Mouse (Mus musculus): ENCODE measurements at regions not wholly inside any gene's neighbourhood (a gene's known extent, or its start where the extent isn't known, plus 50 kb on each side); places are given as distances from the start of the nearest gene placed in this dataset.

- DNase-seq (ENCODE audit: low spot score in 2 of 2), result peak in 1 of 2 experiments; percentile 20
Measured at GRCm38 (mm10) chr10:117896911-117897643, 51.2 kb upstream of the Rap1b start.

- DNase-seq (ENCODE audit: low spot score in 2 of 2), result no peak
Measured at GRCm38 (mm10) chr10:117897766-117898165, 51.9 kb upstream of the Rap1b start.

DNA sequence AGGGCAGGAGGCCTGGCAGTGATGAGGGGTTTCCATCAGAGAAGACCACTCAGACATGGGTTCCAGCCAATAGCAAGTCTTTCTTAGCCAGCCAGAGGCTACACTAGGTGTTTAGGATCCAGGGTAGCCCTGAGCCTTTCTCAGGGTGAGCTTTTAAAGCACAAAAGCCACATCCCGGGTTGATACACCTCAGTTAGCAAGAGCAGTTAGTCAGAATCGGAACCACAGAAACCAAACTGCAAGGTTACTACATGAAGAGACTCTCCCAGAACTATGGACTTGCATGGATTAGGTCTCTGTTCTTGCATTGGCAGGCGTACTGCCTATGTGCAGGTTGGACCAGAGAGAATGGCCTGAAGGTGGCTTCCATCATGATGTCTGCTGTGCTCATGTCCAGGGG, 52.6 kb upstream of the Rap1b start:
- DNase-seq (ENCODE audit: low spot score in 2 of 2), result no peak

DNA sequence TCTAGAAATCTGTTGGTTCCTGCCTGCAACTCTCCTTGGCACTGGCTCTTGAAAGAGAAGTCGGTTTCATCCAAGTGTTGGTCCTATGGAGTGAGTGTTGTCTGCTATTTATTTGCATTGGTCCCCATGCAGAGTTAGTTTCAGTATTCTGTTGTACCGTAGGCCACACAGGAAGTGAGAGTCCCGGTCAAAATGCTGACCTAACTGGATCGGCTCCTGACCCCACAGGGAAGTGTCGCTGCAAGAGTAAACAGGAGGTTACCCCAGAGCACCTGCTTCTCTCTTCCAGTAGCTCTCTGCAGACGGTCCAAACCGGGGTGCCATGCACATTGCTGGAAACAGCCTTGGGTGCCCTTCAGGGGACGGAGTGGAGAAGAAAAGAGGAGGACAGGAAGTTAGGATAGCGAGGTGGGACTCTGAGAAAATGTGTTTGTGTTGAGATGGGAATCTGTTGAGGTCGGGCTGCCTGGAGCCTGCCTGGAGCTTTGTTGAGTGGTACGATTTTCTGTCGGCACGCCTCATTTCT, 53.6 kb upstream of the Rap1b start:
- no peak for DNase-seq (ENCODE audit: low spot score in 2 of 2)

DNA sequence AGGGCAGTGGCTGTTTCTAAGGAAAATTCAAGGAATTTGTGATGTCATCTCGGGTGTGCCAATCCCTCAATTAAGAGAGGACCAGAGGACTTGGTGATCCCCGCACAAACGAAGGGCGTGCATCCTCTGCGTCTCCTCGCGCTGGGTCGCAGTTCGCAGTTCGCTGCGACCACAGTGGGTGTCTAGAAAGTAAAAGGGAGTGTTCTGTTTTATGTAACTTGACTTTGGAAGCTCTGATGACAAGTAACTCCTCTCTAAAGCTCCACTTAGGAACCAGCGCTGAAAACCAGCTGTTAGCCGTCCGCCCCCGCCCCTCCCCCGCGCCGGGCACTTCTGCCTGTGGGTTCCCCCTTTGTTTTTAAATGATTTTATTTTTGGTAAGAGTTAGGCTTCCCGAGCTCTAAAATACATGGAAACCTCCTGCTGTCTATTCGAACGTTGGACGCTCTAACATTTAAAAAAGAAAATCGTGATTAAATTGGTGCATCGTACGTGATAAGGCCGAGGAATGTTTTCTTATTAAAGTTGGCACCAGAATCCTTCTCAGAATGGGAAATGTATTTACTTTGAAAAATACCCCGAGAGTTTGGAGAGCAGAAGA, 59.9 kb upstream of the Rap1b start:
- DNase-seq (ENCODE audit: low spot score in 2 of 2), result no peak

GRCm38 (mm10) chr10:117906267-117906811, 60.5 kb upstream of the Rap1b start:
- DNase-seq (ENCODE audit: low spot score in 2 of 2), result peak; percentile 49 to 66

DNA sequence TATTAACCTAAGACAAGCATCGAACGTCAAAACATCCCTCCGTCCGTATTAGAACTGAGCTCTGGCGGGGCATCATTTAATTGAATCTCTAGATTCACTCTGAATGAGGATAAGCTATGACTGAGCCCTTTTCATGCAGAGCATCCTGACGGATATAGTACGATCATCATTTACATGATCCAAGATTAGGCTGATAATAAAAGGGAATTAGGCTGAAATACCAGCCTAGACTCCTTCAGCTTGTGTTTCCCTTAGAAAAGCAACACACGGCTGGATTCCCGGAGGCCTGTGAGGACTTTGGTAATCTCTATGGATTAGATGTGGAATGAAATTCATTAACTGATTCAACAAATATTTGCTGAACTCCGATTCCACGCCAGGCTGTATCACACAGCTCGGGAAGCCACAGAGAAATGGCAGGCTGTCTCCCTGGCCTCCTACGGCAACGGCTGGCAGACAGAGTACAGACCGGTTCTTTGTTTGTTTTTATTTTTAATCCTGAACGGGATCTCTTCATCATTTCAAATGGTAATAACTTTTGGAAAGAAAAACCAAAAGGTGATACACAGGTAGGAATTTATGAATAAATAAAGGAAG, 62.3 kb upstream of the Rap1b start:
- DNase-seq (ENCODE audit: low spot score in 2 of 2), result no peak

DNA sequence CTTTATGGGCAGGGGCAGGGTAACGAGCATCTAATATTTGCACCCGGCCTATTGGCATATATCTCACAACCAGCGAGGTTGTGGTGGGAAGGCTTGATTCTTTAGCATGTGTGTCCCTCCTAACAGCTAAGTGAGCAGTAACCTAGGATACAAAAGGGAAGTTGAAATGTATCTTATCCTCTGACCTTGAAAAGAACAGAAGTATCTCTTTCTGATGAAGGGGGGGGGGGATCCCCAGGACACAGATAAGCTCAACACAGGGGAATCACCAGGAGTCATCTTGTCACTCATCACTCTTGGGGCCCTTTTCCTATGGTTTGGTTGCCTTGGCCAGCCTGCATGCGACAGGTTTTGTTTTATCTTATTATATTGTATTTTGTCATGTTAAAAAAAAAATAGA, 63.3 kb upstream of the Rap1b start:
- DNase-seq (ENCODE audit: low spot score in 2 of 2), result no peak

GRCm38 (mm10) chr10:117909811-117910239, 64.0 kb upstream of the Rap1b start:
- no peak for DNase-seq (ENCODE audit: low spot score in 2 of 2)

DNA sequence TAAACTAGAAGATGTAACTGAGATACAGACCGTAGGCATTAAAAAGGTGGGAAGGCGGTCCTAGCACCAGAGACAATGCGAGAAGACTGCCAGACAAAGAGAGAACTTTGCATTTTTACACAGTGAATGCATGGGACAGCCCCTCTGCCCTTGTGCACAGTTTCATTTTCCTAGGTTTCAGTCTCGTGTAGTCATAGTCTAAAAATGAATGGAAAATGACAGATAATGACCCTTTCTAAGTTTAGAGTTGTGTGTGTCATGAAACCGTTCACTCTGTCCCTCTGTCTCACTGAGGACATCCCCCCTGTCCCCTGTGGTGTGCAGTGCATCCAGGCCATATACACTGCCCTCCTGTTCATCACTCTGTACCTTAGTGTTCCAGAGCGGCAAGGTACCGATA, 64.6 kb upstream of the Rap1b start:
- DNase-seq (ENCODE audit: low spot score in 2 of 2), result no peak

GRCm38 (mm10) chr10:117915011-117915735, 69.3 kb upstream of the Rap1b start:
- no peak for DNase-seq (ENCODE audit: low spot score in 2 of 2)

DNA sequence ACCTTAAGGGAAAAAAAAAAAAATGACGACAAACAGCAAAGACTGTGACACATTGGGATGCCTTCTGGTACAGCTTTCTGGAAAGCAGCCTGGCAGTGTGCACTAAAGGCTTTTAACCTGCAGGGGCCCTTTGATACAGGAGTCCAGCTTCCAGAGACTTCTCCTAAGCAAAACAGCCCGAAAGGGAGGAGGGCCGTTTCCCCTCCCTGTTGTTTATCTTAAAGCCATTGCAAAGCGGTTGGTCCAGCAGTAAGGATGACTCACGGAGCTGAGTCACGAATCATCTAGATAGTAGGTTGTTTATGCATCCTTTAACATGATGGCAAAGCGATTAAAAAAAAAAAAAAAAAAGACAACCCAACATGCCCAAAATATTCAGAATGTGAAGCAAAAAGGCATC, 70.4 kb upstream of the Rap1b start:
- no peak for DNase-seq (ENCODE audit: low spot score in 2 of 2)

- DNase-seq (ENCODE audit: low spot score in 2 of 2), result no peak
Measured at GRCm38 (mm10) chr10:117917870-117918269, 72.0 kb upstream of the Rap1b start.

DNA sequence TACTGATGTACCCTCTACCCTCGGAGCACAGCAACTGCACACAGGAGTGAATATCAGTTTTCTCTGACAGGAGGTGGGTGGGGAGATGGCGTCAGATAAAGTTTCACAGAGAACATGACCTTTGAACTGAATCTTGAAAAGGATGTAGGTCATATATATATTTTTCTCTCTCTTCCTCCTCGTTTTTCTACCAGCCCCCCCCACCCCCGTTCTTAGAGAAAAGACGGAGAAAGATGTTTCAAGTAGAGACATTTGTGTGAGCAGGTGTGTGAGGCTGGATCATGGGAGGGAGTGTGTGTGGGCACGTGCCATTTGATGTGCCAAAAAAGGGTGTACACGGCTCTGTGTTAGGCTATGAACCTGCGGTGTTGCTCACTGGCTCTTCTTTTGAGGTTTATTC, 72.8 kb upstream of the Rap1b start:
- DNase-seq (ENCODE audit: low spot score in 2 of 2), result no peak

- DNase-seq (ENCODE audit: low spot score in 2 of 2), result no peak
Measured at GRCm38 (mm10) chr10:117919186-117919941, 73.5 kb upstream of the Rap1b start.

GRCm38 (mm10) chr10:117925186-117925585, 79.4 kb upstream of the Rap1b start:
- no peak for DNase-seq (ENCODE audit: low spot score in 2 of 2)

GRCm38 (mm10) chr10:117925611-117926555, 80.0 kb upstream of the Rap1b start:
- no peak for DNase-seq (ENCODE audit: low spot score in 2 of 2)

- no peak for DNase-seq (ENCODE audit: low spot score in 2 of 2)
Measured at GRCm38 (mm10) chr10:117928998-117929397, 83.2 kb upstream of the Rap1b start.

DNA sequence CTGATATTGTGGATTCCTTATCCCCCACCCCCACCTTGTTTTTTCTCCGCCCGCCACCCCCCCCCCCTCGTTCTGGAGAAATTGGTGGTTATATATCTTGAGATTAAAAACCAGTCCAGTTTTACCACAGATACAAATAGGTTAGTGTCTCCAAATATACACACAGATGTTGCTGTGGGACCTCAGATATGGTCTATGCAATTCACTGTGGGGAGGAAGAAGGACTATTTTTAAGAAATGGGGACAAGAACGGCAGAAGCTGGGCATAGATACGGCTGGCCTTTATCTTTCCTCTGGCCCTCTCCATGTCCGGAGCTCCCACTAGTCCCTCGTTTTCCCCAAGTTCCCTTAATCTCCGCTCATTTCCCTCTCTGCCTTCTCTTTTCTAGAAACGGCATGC, 89.0 kb upstream of the Rap1b start:
- DNase-seq (ENCODE audit: low spot score in 2 of 2), result no peak

- no peak for DNase-seq (ENCODE audit: low spot score in 2 of 2)
Measured at GRCm38 (mm10) chr10:117938717-117939116, 92.9 kb upstream of the Rap1b start.
